Mouse (Mus musculus): ENCODE measurements around the gene Gbf1. TPM values are rescaled to one million over a fixed set of nuclear protein-coding genes. Genes with fewer than 3 reads are reported as not detected.

The Gbf1 gene
- polyA plus RNA-seq, 1 experiment from 2014 or later, result 50.0 TPM

DNA sequence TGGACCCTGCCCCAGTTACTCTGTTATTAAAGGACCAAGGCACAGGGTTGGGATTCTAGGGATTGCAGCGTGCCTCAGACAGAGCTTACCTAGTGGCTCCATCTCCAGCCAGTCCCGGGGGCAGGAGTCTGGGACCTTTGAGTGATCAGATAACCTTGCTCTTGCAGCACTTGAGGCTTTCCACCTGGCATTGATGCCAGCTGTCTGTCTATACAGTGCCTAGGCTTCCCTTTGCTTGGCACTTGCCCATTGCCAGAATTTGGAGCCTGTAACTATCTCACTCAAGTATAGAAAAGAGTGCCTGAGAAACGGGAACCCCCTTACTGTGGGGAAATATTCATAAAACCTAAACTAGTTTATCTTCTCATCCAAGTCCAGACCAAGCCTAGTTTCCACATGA is 134.6 kb downstream of the Gbf1 start:
- H3K4me2 ChIP-seq (replicated peaks), result no peak overlapping the region
- 88% methylated on average over 3 of the region's 3 CpGs for WGBS
- no peak overlapping the region for H3K4me3 ChIP-seq (replicated peaks)
- no peaks in the 10 kb centered on the region for H3K4me1 ChIP-seq (replicated peaks)
- no peaks in the 10 kb centered on the region for H3K27me3 ChIP-seq (replicated peaks)
- peaks cover 38% of the 10 kb centered on the region for H3K36me3 ChIP-seq
- no peaks in the 10 kb centered on the region for H3K9me3 ChIP-seq
- no peak for ATAC-seq
- no peak overlapping the region for H3K9ac ChIP-seq
- no peak overlapping the region for H3K27ac ChIP-seq

- Histone ChIP-seq H3K4me2 (replicated peaks) (no peak overlapping the region), H3K27me3 (replicated peaks) (no peaks in the 10 kb centered on the region), H3K36me3 (peaks cover 32% of the 10 kb centered on the region), H3K4me1 (replicated peaks) (no peaks in the 10 kb centered on the region), H3K27ac (no peak overlapping the region), H3K9me3 (no peaks in the 10 kb centered on the region), H3K9ac (no peak overlapping the region), H3K4me3 (replicated peaks) (no peak overlapping the region)
- WGBS, result 89% methylated on average over 3 of the region's 3 CpGs
- no peak for ATAC-seq
These were observed 135.3 kb downstream of the Gbf1 start for GRCm38 (mm10) chr19:46287566-46287965.

DNA sequence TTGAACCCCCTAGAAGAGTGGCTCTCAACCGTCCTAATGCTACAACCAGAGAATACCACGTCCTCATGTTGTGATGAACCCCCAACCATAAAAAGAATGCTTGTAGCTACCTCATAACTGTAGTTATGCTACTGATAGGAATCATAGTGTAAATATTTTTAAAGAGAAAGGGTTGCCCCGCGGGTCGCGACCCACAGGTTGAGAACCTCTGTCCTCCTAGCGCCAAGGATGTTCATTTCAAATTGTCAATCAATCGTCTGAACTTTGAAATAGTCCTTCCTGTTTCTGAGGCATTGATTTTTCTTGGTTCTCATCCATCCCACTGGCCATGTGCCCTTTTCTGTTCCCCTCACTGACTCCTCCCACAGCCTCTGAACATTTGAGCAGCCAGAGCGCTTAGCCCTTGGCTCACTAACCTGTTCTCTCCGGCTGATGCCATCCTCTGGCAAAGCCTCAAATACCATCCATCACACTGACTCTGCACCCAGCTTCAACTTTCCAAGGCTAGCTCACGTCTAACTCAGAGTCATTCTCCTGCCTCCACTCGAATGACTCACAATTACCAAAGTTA is 138.3 kb downstream of the Gbf1 start:
- ATAC-seq, result no peak
- Histone ChIP-seq H3K4me3 (replicated peaks) (no peak overlapping the region), H3K4me2 (replicated peaks) (no peak overlapping the region), H3K9ac (no peak overlapping the region), H3K36me3 (peaks cover 11% of the 10 kb centered on the region; the same call in 1 of the 2 replicates), H3K27me3 (replicated peaks) (no peaks in the 10 kb centered on the region), H3K4me1 (replicated peaks) (no peaks in the 10 kb centered on the region), H3K27ac (no peak overlapping the region), H3K9me3 (no peaks in the 10 kb centered on the region)
- WGBS, result 60% methylated on average over 12 of the region's 12 CpGs

GRCm38 (mm10) chr19:46296938-46297337 is 144.6 kb downstream of the Gbf1 start:
- Histone ChIP-seq H3K9ac (no peak overlapping the region), H3K27me3 (replicated peaks) (no peaks in the 10 kb centered on the region), H3K9me3 (no peaks in the 10 kb centered on the region), H3K4me1 (replicated peaks) (no peaks in the 10 kb centered on the region), H3K27ac (no peak overlapping the region), H3K4me3 (replicated peaks) (no peak overlapping the region), H3K4me2 (replicated peaks) (no peak overlapping the region), H3K36me3 (no peaks in the 10 kb centered on the region)
- peak; percentile 56; the same call in 1 of the 2 replicates for ATAC-seq
- WGBS, result 56% methylated on average over 4 of the region's 4 CpGs

GRCm38 (mm10) chr19:46300294-46301045 is 148.2 kb downstream of the Gbf1 start:
- no peak overlapping the region for H3K4me3 ChIP-seq (replicated peaks)
- H3K4me2 ChIP-seq (replicated peaks), result no peak overlapping the region
- H3K4me1 ChIP-seq (replicated peaks), result peaks cover 10% of the 10 kb centered on the region; the same call in 1 of the 2 replicates
- no peak overlapping the region for H3K27ac ChIP-seq
- no peaks in the 10 kb centered on the region for H3K36me3 ChIP-seq
- no peak for ATAC-seq
- no peaks in the 10 kb centered on the region for H3K27me3 ChIP-seq (replicated peaks)
- H3K9me3 ChIP-seq, result no peaks in the 10 kb centered on the region
- H3K9ac ChIP-seq, result no peak overlapping the region
- 36% methylated on average over 8 of the region's 8 CpGs for WGBS

GRCm38 (mm10) chr19:46302551-46302950 is 150.2 kb downstream of the Gbf1 start:
- Histone ChIP-seq H3K27me3 (replicated peaks) (no peaks in the 10 kb centered on the region), H3K4me2 (replicated peaks) (no peak overlapping the region), H3K4me3 (replicated peaks) (no peak overlapping the region), H3K36me3 (peaks cover 2% of the 10 kb centered on the region; the same call in 1 of the 2 replicates), H3K4me1 (replicated peaks) (peaks cover 17% of the 10 kb centered on the region), H3K9me3 (no peaks in the 10 kb centered on the region), H3K9ac (no peak overlapping the region), H3K27ac (no peak overlapping the region)
- WGBS, result 91% methylated on average over 4 of the region's 4 CpGs
- no peak for ATAC-seq

GRCm38 (mm10) chr19:46303251-46304215 is 151.2 kb downstream of the Gbf1 start:
- H3K4me2 ChIP-seq (replicated peaks), result peak overlapping the region; percentile 98
- no peaks in the 10 kb centered on the region for H3K27me3 ChIP-seq (replicated peaks)
- ATAC-seq, result no peak
- peaks cover 19% of the 10 kb centered on the region for H3K4me1 ChIP-seq (replicated peaks)
- H3K4me3 ChIP-seq (replicated peaks), result peak overlapping the region; percentile 68
- H3K9me3 ChIP-seq, result no peaks in the 10 kb centered on the region
- 52% methylated on average over 18 of the region's 18 CpGs for WGBS
- no peak overlapping the region for H3K9ac ChIP-seq
- H3K36me3 ChIP-seq, result peaks cover 4% of the 10 kb centered on the region; the same call in 1 of the 2 replicates
- peak overlapping the region; percentile 83; the same call in 1 of the 2 replicates for H3K27ac ChIP-seq

GRCm38 (mm10) chr19:46304216-46304841 is 152.0 kb downstream of the Gbf1 start, which contains the start of gene Nfkb2:
TSS of gene Nfkb2 (plus strand) at chr19:46304320.
- WGBS, result 0% methylated on average over 39 of the region's 39 CpGs
- peak within 1 kb of the TSS; percentile 98 for H3K4me2 ChIP-seq (replicated peaks)
- peak; percentile 92 for ATAC-seq
- H3K27ac ChIP-seq, result peak within 1 kb of the TSS; percentile 83
- no peaks in the 10 kb centered on the region for H3K27me3 ChIP-seq (replicated peaks)
- no peaks in the 10 kb centered on the region for H3K9me3 ChIP-seq
- H3K36me3 ChIP-seq, result peaks cover 4% of the 10 kb centered on the region; the same call in 1 of the 2 replicates
- H3K4me3 ChIP-seq (replicated peaks), result peak within 1 kb of the TSS; percentile 68
- H3K9ac ChIP-seq, result peak within 1 kb of the TSS; percentile 71
- H3K4me1 ChIP-seq (replicated peaks), result peaks cover 24% of the 10 kb centered on the region

DNA sequence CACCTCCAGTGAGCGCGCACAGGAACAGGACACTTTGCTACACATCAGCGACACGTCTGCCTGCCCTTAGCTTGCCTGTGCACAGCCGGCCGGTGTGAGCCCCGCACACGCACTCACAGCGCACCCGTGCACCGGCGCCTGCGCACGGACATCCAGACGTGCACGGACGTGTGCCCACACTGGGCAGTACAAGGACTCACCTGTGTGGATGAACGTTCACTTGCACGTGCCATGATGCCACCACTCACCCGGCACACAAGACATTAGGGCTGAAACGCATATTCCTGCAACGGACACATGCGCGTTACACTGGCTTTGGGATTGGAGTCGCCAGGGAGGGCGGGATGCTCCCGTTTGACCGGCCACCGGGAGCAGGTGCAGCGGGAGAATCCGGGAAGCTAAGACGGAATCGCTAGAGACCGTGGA is 152.6 kb downstream of the Gbf1 start:
- H3K9ac ChIP-seq, result peak overlapping the region; percentile 71
- peaks cover 4% of the 10 kb centered on the region; the same call in 1 of the 2 replicates for H3K36me3 ChIP-seq
- H3K4me2 ChIP-seq (replicated peaks), result peak overlapping the region; percentile 98
- H3K4me3 ChIP-seq (replicated peaks), result peak overlapping the region; percentile 68
- 0% methylated on average over 34 of the region's 34 CpGs for WGBS
- no peaks in the 10 kb centered on the region for H3K9me3 ChIP-seq
- H3K27ac ChIP-seq, result peak overlapping the region; percentile 83
- ATAC-seq, result peak; percentile 64
- peaks cover 24% of the 10 kb centered on the region for H3K4me1 ChIP-seq (replicated peaks)
- H3K27me3 ChIP-seq (replicated peaks), result no peaks in the 10 kb centered on the region

GRCm38 (mm10) chr19:46305432-46306267 is 153.3 kb downstream of the Gbf1 start:
- H3K27me3 ChIP-seq (replicated peaks), result no peaks in the 10 kb centered on the region
- H3K4me3 ChIP-seq (replicated peaks), result peak overlapping the region; percentile 68
- WGBS, result 2% methylated on average over 39 of the region's 43 CpGs
- H3K9me3 ChIP-seq, result no peaks in the 10 kb centered on the region
- peaks cover 4% of the 10 kb centered on the region; the same call in 1 of the 2 replicates for H3K36me3 ChIP-seq
- H3K9ac ChIP-seq, result peak overlapping the region; percentile 71
- ATAC-seq, result peak; percentile 82
- peak overlapping the region; percentile 83 for H3K27ac ChIP-seq
- peak overlapping the region; percentile 98 for H3K4me2 ChIP-seq (replicated peaks)
- peaks cover 24% of the 10 kb centered on the region for H3K4me1 ChIP-seq (replicated peaks)

DNA sequence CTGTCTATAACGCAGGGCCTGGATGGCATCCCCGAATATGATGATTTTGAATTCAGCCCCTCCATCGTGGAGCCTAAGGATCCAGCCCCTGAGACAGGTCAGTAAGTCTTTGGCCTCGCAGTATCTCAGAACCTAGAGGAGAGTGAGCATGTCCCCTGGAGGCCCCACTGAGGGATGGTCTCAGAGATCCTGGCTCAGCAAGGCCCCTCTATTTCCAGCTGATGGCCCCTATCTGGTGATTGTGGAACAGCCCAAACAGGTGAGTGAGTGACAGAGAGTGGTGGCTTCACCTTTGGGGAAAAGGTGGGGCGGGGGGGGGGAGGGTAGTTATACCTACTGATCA is 153.9 kb downstream of the Gbf1 start:
- Histone ChIP-seq H3K4me3 (replicated peaks) (peak overlapping the region; percentile 68), H3K27ac (peak overlapping the region; percentile 41; the same call in 1 of the 2 replicates)

More for the DNA sequence above, 153.9 kb downstream of the Gbf1 start:
- Histone ChIP-seq H3K4me1 (replicated peaks) (peaks cover 24% of the 10 kb centered on the region), H3K4me2 (replicated peaks) (peak overlapping the region; percentile 98), H3K9ac (peak overlapping the region; percentile 71), H3K27me3 (replicated peaks) (no peaks in the 10 kb centered on the region), H3K9me3 (no peaks in the 10 kb centered on the region), H3K36me3 (peaks cover 4% of the 10 kb centered on the region; the same call in 1 of the 2 replicates)
- WGBS, result 53% methylated on average over 5 of the region's 5 CpGs
- ATAC-seq, result no peak
